Mouse (Mus musculus) colon, adult 2 months (tissue): Measurements from ENCODE around the gene Rab37. TPM values are rescaled to one million over a fixed set of nuclear protein-coding genes. Genes with fewer than 3 reads are reported as not detected.

Experiments
- polyA plus RNA-seq: library from polyadenylated mRNA; depleted of rRNA; stranded (reverse); fragments of >200 nt; gene quantifications from 2 replicates; pipeline ENCODE4 v1.2.3, GENCODE M21; 2012; rRNA removed

Rab37 gene
- 2.8 and 3.3 TPM in 2 replicates for polyA plus RNA-seq

GRCm38 (mm10) chr11:115091362-115091901 lies at the start of gene Rab37:
Gene Rab37, plus strand, starts transcription at chr11:115091431.

DNA sequence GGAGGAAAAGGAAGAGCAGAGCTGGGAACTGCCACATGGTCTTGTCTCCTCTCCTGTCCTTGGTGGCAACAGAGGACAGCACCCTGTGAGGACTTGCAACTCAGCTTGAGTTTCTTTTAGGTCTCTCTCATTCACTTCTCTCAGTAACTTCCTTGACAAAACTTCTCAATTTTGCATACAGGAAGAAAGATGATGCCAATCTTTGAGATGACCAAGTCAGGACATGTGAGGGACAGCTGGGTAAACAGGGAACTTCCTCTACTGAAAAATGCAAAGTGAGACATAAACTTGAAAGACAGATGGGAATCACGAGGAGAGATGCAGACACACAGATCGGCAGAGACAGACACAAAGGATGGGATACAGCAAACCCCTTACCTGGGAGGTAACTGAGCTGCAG lies 43.0 kb upstream of the Rab37 start, which contains the start of gene Cd300ld3:
TSS of gene Cd300ld3 (minus strand) at position 151 of the 400 bp plus-strand sequence.

GRCm38 (mm10) chr11:115062077-115062476 lies 29.2 kb upstream of the Rab37 start, which contains the start of gene Cd300e:
Gene Cd300e, minus strand, starts transcription at chr11:115062177.

GRCm38 (mm10) chr11:115133800-115134199 lies 42.6 kb downstream of the Rab37 start, which contains the start of gene Cd300lf:
Gene Cd300lf, minus strand, starts transcription at chr11:115133992.

GRCm38 (mm10) chr11:115162832-115163480 lies 71.7 kb downstream of the Rab37 start, which contains the start of gene Slc9a3r1:
Gene Slc9a3r1, plus strand, starts transcription at chr11:115163341.

GRCm38 (mm10) chr11:115187224-115187639 lies 96.0 kb downstream of the Rab37 start, which contains the start of gene Tmem104:
Gene Tmem104, plus strand, starts transcription at chr11:115187487.

DNA sequence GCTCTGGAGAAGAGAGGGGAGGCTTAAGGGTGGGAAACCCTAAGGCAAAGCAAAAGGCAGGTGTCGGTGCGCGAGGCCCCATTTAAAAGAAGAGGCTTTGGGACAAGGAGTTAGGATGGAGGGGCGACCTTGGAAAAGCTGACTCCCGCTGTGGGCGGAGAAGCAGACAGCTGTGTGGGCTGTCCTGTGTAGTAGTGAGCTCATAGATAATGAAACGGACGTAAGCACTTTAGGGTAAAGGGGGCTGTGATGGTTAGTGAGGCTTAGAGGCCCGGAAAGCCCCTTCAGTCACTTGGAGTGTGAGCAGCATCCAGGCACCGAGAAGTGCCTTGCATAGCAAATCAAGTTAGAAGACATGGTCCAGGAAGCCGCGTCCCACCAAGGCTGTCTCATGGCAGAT lies 96.5 kb downstream of the Rab37 start, which contains the start of gene Nat9:
TSS of gene Nat9 (minus strand) at position 167 of the 400 bp plus-strand sequence.

Other genes starting within 250 kb of the Rab37 start
- gene Gprc5c, start 240.3 kb upstream of the Rab37 start, polyA plus RNA-seq, result 3.5 and 4.7 TPM in 2 replicates
- 0.69 and 0.76 TPM in 2 replicates for gene Cd300a, start 201.4 kb upstream of the Rab37 start, polyA plus RNA-seq
- 0.66 and 1.1 TPM in 2 replicates for gene Cd300lb, start 157.0 kb upstream of the Rab37 start, polyA plus RNA-seq
- gene Cd300c, start 122.3 kb upstream of the Rab37 start, polyA plus RNA-seq, result not detected in 2 replicates
- gene Cd300ld, start 101.5 kb upstream of the Rab37 start, polyA plus RNA-seq, result 0.51 and 0.94 TPM in 2 replicates
- 3.8 and 4.0 TPM in 2 replicates for gene Cd300c2, start 89.6 kb upstream of the Rab37 start, polyA plus RNA-seq
- 0.22 and 0.43 TPM in 2 replicates for gene Cd300ld2, start 75.2 kb upstream of the Rab37 start, polyA plus RNA-seq
- 0.62 and 1.0 TPM in 2 replicates for gene Cd300ld4, start 64.4 kb upstream of the Rab37 start, polyA plus RNA-seq
- 1.6 and 2.2 TPM in 2 replicates for gene Cd300ld5, start 53.7 kb upstream of the Rab37 start, polyA plus RNA-seq
- 4.1 and 14.8 TPM in 2 replicates for gene Cd300ld3, start 43.0 kb upstream of the Rab37 start, polyA plus RNA-seq
- 0.67 and 0.96 TPM in 2 replicates for gene Cd300e, start 29.3 kb upstream of the Rab37 start, polyA plus RNA-seq
- gene Cd300lf, start 42.6 kb downstream of the Rab37 start, polyA plus RNA-seq, result 1.9 and 2.3 TPM in 2 replicates
- 199 and 208 TPM in 2 replicates for gene Slc9a3r1, start 71.9 kb downstream of the Rab37 start, polyA plus RNA-seq
- gene Tmem104, start 96.1 kb downstream of the Rab37 start, polyA plus RNA-seq, result 12.2 and 12.5 TPM in 2 replicates
- 20.6 and 29.8 TPM in 2 replicates for gene Nat9, start 96.4 kb downstream of the Rab37 start, polyA plus RNA-seq
- 0.06 TPM in 1 of 2 replicates, not detected in the other for gene Grin2c, start 175.8 kb downstream of the Rab37 start, polyA plus RNA-seq
- gene Fdxr, start 185.6 kb downstream of the Rab37 start, polyA plus RNA-seq, result 23.6 and 27.4 TPM in 2 replicates
- gene Fads6, start 206.2 kb downstream of the Rab37 start, polyA plus RNA-seq, result 0.81 and 1.7 TPM in 2 replicates
- not detected in 2 replicates for gene Otop2, start 215.7 kb downstream of the Rab37 start, polyA plus RNA-seq
- 0.03 and 0.17 TPM in 2 replicates for gene Ush1g, start 230.6 kb downstream of the Rab37 start, polyA plus RNA-seq
- 0.05 TPM in 1 of 2 replicates, not detected in the other for gene Otop3, start 243.3 kb downstream of the Rab37 start, polyA plus RNA-seq